Mouse (Mus musculus): Measurements from ENCODE around the gene Nkpd1. TPM values are rescaled to one million over a fixed set of nuclear protein-coding genes. Genes with fewer than 3 reads are reported as not detected.

Gene Nkpd1
- polyA plus RNA-seq, 2 experiments, result 0.01 TPM; not detected in 1

GRCm38 (mm10) chr7:19563884-19564283, 46.2 kb downstream of the Nkpd1 start:
- H3K27ac ChIP-seq, result peak overlapping the region; percentile 97
- WGBS (ENCODE audit: insufficient replicate concordance), result 18% methylated on average over 3 of the region's 3 CpGs
- H3K9me3 ChIP-seq (ENCODE audit: control insufficient read depth, low read length), result peaks cover 4% of the 10 kb centered on the region
- H3K36me3 ChIP-seq (replicated peaks; ENCODE audit: control insufficient read depth, insufficient read depth, low read depth), result peaks cover 16% of the 10 kb centered on the region
- H3K27me3 ChIP-seq (ENCODE audit: control insufficient read depth, insufficient read depth, low read length), result no peaks in the 10 kb centered on the region
- peak; percentile 80 to 83 (median 82) for DNase-seq (ENCODE audit: low read depth in 3 of 3, low spot score in 3 of 3)
- peaks cover 35 to 43% of the 10 kb centered on the region in 2 experiments for H3K4me1 ChIP-seq (replicated peaks; ENCODE audit: control insufficient read depth in 2 of 2, insufficient read depth in 2 of 2, low read length in 1 of 2)
- peak overlapping the region; percentile 94 for H3K9ac ChIP-seq (replicated peaks)
- peak; percentile 80 for ATAC-seq (ENCODE audit: insufficient read depth)
- TF ChIP-seq EP300 (IDR thresholded peaks at IDR 0.05; ENCODE audit: low read depth), result peak; percentile 93
- no peak for TF ChIP-seq CTCF (IDR thresholded peaks at IDR 0.05; ENCODE audit: low read depth)
- H3K4me3 ChIP-seq (ENCODE audit: insufficient read depth in 1 of 2, low read depth in 2 of 2, low read length in 2 of 2), result peak overlapping the region; percentile 3 to 95; a peak in 2 of 4 replicates
- H3K4me2 ChIP-seq (ENCODE audit: low read depth), result peak overlapping the region; percentile 94

GRCm38 (mm10) chr7:19564455-19564854, 46.8 kb downstream of the Nkpd1 start:
- WGBS (ENCODE audit: insufficient replicate concordance), result 83% methylated on average over 4 of the region's 4 CpGs
- no peak for ATAC-seq (ENCODE audit: insufficient read depth)
- H3K4me2 ChIP-seq (ENCODE audit: low read depth), result peak overlapping the region; percentile 94

GRCm38 (mm10) chr7:19565803-19566202, 48.2 kb downstream of the Nkpd1 start:
- TF ChIP-seq CTCF (IDR thresholded peaks at IDR 0.05; ENCODE audit: low read depth) (no peak), EP300 (IDR thresholded peaks at IDR 0.05; ENCODE audit: low read depth) (no peak)
- Histone ChIP-seq H3K9ac (replicated peaks) (no peak overlapping the region), H3K36me3 (replicated peaks; ENCODE audit: control insufficient read depth, insufficient read depth, low read depth) (peaks cover 25% of the 10 kb centered on the region), H3K27ac (peak overlapping the region; percentile 44), H3K4me1 (replicated peaks; ENCODE audit: control insufficient read depth in 2 of 2, insufficient read depth in 2 of 2, low read length in 1 of 2) (peaks cover 28 to 29% of the 10 kb centered on the region in 2 experiments), H3K9me3 (ENCODE audit: control insufficient read depth, low read length) (peaks cover 4% of the 10 kb centered on the region), H3K4me3 (ENCODE audit: insufficient read depth in 1 of 2, low read depth in 2 of 2, low read length in 2 of 2) (no peak overlapping the region), H3K4me2 (ENCODE audit: low read depth) (no peak overlapping the region), H3K27me3 (ENCODE audit: control insufficient read depth, insufficient read depth, low read length) (no peaks in the 10 kb centered on the region)
- ATAC-seq (ENCODE audit: insufficient read depth), result no peak
- 89% methylated on average over 2 of the region's 2 CpGs for WGBS (ENCODE audit: insufficient replicate concordance)
- DNase-seq (ENCODE audit: low read depth in 3 of 3, low spot score in 3 of 3), result no peak

More at GRCm38 (mm10) chr7:19564455-19564854, 46.8 kb downstream of the Nkpd1 start:
- TF ChIP-seq EP300 (IDR thresholded peaks at IDR 0.05; ENCODE audit: low read depth) (no peak), CTCF (IDR thresholded peaks at IDR 0.05; ENCODE audit: low read depth) (peak; percentile 49; the same call in 1 of the 2 replicates)
- peak overlapping the region; percentile 94 for H3K9ac ChIP-seq (replicated peaks)
- H3K9me3 ChIP-seq (ENCODE audit: control insufficient read depth, low read length), result peaks cover 4% of the 10 kb centered on the region
- H3K27me3 ChIP-seq (ENCODE audit: control insufficient read depth, insufficient read depth, low read length), result no peaks in the 10 kb centered on the region
- peak overlapping the region; percentile 97 for H3K27ac ChIP-seq
- peaks cover 17% of the 10 kb centered on the region for H3K36me3 ChIP-seq (replicated peaks; ENCODE audit: control insufficient read depth, insufficient read depth, low read depth)
- DNase-seq (ENCODE audit: low read depth in 3 of 3, low spot score in 3 of 3), result no peak
- H3K4me1 ChIP-seq (replicated peaks; ENCODE audit: control insufficient read depth in 2 of 2, insufficient read depth in 2 of 2, low read length in 1 of 2), result peaks cover 32 to 38% of the 10 kb centered on the region in 2 experiments
- peak overlapping the region in 1 of 2 experiments; percentile 95; a peak in 2 of 4 replicates for H3K4me3 ChIP-seq (ENCODE audit: insufficient read depth in 1 of 2, low read depth in 2 of 2, low read length in 2 of 2)

- H3K27me3 ChIP-seq (ENCODE audit: control insufficient read depth, insufficient read depth, low read length), result no peaks in the 10 kb centered on the region
- DNase-seq (ENCODE audit: low read depth in 3 of 3, low spot score in 3 of 3) (no peak), ATAC-seq (ENCODE audit: insufficient read depth) (no peak)
- TF ChIP-seq EP300 (IDR thresholded peaks at IDR 0.05; ENCODE audit: low read depth) (no peak), CTCF (IDR thresholded peaks at IDR 0.05; ENCODE audit: low read depth) (no peak)
- H3K4me3 ChIP-seq (ENCODE audit: insufficient read depth in 1 of 2, low read depth in 2 of 2, low read length in 2 of 2), result no peak overlapping the region
- H3K9ac ChIP-seq (replicated peaks), result no peak overlapping the region
- peaks cover 26% of the 10 kb centered on the region for H3K36me3 ChIP-seq (replicated peaks; ENCODE audit: control insufficient read depth, insufficient read depth, low read depth)
- WGBS (ENCODE audit: insufficient replicate concordance), result 88% methylated on average over 8 of the region's 8 CpGs
- H3K27ac ChIP-seq, result no peak overlapping the region
- peaks cover 4% of the 10 kb centered on the region for H3K9me3 ChIP-seq (ENCODE audit: control insufficient read depth, low read length)
- H3K4me2 ChIP-seq (ENCODE audit: low read depth), result no peak overlapping the region
- peaks cover 37 to 40% of the 10 kb centered on the region in 2 experiments for H3K4me1 ChIP-seq (replicated peaks; ENCODE audit: control insufficient read depth in 2 of 2, insufficient read depth in 2 of 2, low read length in 1 of 2)
These were observed 49.8 kb downstream of the Nkpd1 start for GRCm38 (mm10) chr7:19567426-19567825.

GRCm38 (mm10) chr7:19569647-19570046, 52.0 kb downstream of the Nkpd1 start:
- Histone ChIP-seq H3K4me1 (replicated peaks; ENCODE audit: control insufficient read depth in 2 of 2, insufficient read depth in 2 of 2, low read length in 1 of 2) (peaks cover 23 to 25% of the 10 kb centered on the region in 2 experiments), H3K4me3 (ENCODE audit: insufficient read depth in 1 of 2, low read depth in 2 of 2, low read length in 2 of 2) (no peak overlapping the region), H3K27ac (no peak overlapping the region), H3K4me2 (ENCODE audit: low read depth) (no peak overlapping the region), H3K9ac (replicated peaks) (no peak overlapping the region; the same call in 1 of the 2 replicates), H3K27me3 (ENCODE audit: control insufficient read depth, insufficient read depth, low read length) (no peaks in the 10 kb centered on the region), H3K9me3 (ENCODE audit: control insufficient read depth, low read length) (no peaks in the 10 kb centered on the region), H3K36me3 (replicated peaks; ENCODE audit: control insufficient read depth, insufficient read depth, low read depth) (peaks cover 21% of the 10 kb centered on the region)
- no peak for TF ChIP-seq CTCF (IDR thresholded peaks at IDR 0.05; ENCODE audit: low read depth)
- no peak for TF ChIP-seq EP300 (IDR thresholded peaks at IDR 0.05; ENCODE audit: low read depth)
- WGBS (ENCODE audit: insufficient replicate concordance), result 69% methylated on average over 3 of the region's 3 CpGs
- ATAC-seq (ENCODE audit: insufficient read depth) (no peak), DNase-seq (ENCODE audit: low read depth in 3 of 3, low spot score in 3 of 3) (no peak)

Data from liver, embryonic 14.5 days (tissue).